Mouse (Mus musculus) B cell, adult (primary cell): Measurements from ENCODE around the gene Wdr17. TPM values are rescaled to one million over a fixed set of nuclear protein-coding genes. Genes with fewer than 3 reads are reported as not detected.

Source experiments
- total RNA-seq: library from RNA; stranded (reverse); gene quantifications from 4 replicates; pipeline ENCODE4 v1.2.4, GENCODE M21; 2023; ENCODE audit not compliant: inconsistent age

Wdr17 gene
- total RNA-seq: not detected in 4 replicates

DNA sequence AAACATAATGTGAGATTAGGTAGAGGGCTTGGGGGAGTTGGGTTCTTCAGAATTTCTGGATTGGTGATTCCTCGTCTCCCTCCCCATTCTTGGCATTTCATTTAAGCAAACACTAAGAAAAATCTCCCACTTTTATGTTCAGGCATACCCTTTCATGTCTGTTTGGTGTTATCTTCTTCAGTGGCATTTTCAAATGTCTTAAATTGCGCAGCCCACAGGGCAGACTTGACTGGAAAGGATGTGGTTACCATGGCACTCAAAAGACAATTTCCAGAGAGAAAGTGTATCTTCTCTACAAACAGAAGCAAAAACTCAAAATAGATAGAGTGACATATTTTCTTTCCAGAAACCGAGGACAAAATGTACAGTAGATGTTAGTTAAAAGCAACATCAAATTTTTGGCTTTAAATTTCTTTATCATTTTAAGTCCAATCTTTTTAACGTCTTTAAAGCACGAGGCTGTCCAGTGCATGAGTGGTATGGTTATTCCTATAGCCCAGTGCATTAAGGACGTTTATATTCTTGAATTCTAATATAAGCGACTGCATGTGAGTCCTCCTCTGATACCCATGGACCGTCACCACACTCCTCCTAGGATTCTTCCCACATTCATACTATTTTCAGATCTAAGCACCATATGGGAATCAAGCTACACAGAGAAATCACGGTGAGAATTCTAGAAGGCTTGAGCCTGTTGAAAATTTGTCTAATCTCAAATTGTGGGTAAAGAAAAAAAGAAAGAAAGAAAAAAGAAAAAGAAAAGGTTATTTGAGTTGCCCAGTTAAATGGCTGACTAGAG is at the start of gene Wdr17:
TSS of gene Wdr17 (minus strand) at position 198 of the 799 bp plus-strand sequence.

DNA sequence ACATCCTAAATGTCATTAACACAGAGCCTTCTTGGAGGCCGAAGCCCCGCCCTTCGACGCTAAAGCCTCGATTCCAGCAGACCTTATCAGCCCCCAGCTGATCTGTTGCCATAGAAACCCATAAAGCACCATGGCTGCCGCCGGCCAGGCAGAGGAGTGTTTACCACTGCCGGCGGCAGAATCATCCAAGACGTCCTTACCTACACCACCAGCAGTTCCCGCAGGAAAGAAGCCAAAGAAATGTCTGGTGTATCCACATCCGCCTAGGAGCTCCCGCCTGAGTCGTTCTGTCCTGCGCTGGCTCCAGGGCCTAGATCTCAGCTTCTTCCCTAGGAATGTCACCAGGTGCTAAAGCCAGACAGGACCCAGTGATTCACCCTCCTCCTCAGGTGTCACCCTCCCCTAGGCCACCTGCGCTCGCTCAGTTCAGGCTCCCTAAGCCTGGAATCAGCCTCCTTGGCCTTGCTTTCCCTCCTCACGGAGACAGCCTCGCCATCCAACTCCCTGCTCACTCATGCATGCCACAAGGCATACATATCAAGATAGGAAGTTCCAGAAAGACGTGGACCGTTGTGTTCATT is 286.2 kb downstream of the Wdr17 start, which contains the start of gene Spata4:
TSS of gene Spata4 (plus strand) at position 111 of the 581 bp plus-strand sequence.

Other genes with a start within 250 kb of the Wdr17 start
- 0.19 to 0.54 TPM (median 0.26 TPM) in 4 replicates for gene Gpm6a, start 67.7 kb upstream of the Wdr17 start, total RNA-seq